Mouse (Mus musculus): ENCODE measurements around the gene Olfml3. TPM values are rescaled to one million over a fixed set of nuclear protein-coding genes. Genes with fewer than 3 reads are reported as not detected.

Gene Olfml3
- polyA plus RNA-seq, 1 experiment: 15.3 TPM

DNA sequence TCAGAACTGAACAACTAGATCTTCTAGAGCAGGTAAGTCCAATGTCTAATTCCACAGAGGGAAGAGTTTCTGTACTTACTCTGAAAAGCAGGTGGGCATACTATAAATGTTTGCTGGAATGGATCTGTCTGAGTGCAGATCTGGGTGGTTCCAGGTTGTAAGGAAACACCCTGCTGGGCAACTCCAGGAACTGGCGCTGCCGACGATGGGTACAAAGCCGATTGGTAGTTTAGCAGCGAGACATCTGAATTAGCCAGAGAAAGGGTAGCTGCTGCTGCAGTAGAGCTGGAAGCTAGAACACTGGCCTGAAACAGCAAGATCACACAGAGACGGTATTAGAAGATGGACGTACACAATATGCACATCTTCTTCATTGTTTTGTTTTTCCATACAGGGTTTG is 20.7 kb upstream of the Olfml3 start:
- Histone ChIP-seq H3K36me3 (ENCODE audit: control insufficient read depth, insufficient read depth) (peaks cover 39% of the 10 kb centered on the region), H3K4me3 (no peak overlapping the region), H3K27me3 (ENCODE audit: control insufficient read depth, insufficient read depth, insufficient read length) (no peaks in the 10 kb centered on the region), H3K4me2 (ENCODE audit: low read depth) (no peak overlapping the region), H3K79me2 (ENCODE audit: control insufficient read depth, insufficient read depth) (no peaks in the 10 kb centered on the region), H3ac (ENCODE audit: control insufficient read depth, insufficient read length) (no peak overlapping the region)
- no peak for TF ChIP-seq MYOG (IDR thresholded peaks at IDR 0.05; ENCODE audit: control insufficient read depth in 1 of 3, insufficient read depth in 1 of 3, insufficient read length in 2 of 3, low read depth in 2 of 3)
- TF ChIP-seq TCF3 (IDR thresholded peaks at IDR 0.05; ENCODE audit: insufficient read length, low read depth): no peak
- no peak for TF ChIP-seq E2F4 (IDR thresholded peaks at IDR 0.05; ENCODE audit: insufficient read depth)
- no peak for TF ChIP-seq SRF (IDR thresholded peaks at IDR 0.05; ENCODE audit: control insufficient read depth, insufficient read length, low read depth)
- TF ChIP-seq TCF12 (IDR thresholded peaks at IDR 0.05; ENCODE audit: insufficient read depth, poor library complexity, severe bottlenecking): no peak
- no peak for TF ChIP-seq POLR2AphosphoS2 (IDR thresholded peaks at IDR 0.05; ENCODE audit: insufficient read length, low read depth)

DNA sequence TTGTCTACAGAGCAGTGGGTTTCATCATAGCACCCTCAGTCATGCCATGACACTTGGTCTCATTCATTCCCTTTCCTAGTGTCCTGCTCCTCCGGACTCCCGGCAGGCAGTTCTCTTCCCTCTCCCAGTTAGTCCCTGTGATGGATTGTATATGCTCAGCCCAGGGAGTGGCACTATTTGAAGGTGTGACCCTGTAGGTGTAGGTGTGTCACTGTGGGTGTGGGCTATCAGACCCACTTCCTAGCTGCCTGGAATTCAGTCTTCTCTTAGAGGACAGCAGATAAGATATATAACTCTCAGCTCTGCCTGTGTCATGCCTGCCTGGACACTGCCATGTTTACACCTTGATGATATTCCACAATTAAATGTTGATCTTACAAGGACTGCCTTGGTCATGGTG is 19.1 kb upstream of the Olfml3 start:
- Histone ChIP-seq H3K4me2 (ENCODE audit: low read depth) (no peak overlapping the region), H3K4me3 (no peak overlapping the region), H3K36me3 (ENCODE audit: control insufficient read depth, insufficient read depth) (peaks cover 44% of the 10 kb centered on the region), H3ac (ENCODE audit: control insufficient read depth, insufficient read length) (no peak overlapping the region), H3K27me3 (ENCODE audit: control insufficient read depth, insufficient read depth, insufficient read length) (no peaks in the 10 kb centered on the region), H3K79me2 (ENCODE audit: control insufficient read depth, insufficient read depth) (no peaks in the 10 kb centered on the region)
- TF ChIP-seq REST (IDR thresholded peaks at IDR 0.05; ENCODE audit: insufficient read depth, insufficient read length) (no peak), MAX (IDR thresholded peaks at IDR 0.05; ENCODE audit: low read depth) (no peak), SRF (IDR thresholded peaks at IDR 0.05; ENCODE audit: control insufficient read depth, insufficient read length, low read depth) (no peak), TCF12 (IDR thresholded peaks at IDR 0.05; ENCODE audit: insufficient read depth, poor library complexity, severe bottlenecking) (no peak), TCF3 (IDR thresholded peaks at IDR 0.05; ENCODE audit: insufficient read length, low read depth) (no peak), POLR2A (IDR thresholded peaks at IDR 0.05; ENCODE audit: insufficient read length, low read depth) (no peak), USF1 (IDR thresholded peaks at IDR 0.05; ENCODE audit: low read depth) (no peak), MYOD1 (IDR thresholded peaks at IDR 0.05; ENCODE audit: control insufficient read depth in 1 of 3, insufficient read length in 2 of 3, low read depth in 2 of 3) (no peak), MYOG (IDR thresholded peaks at IDR 0.05; ENCODE audit: control insufficient read depth in 1 of 3, insufficient read depth in 1 of 3, insufficient read length in 2 of 3, low read depth in 2 of 3) (no peak), E2F4 (IDR thresholded peaks at IDR 0.05; ENCODE audit: insufficient read depth) (no peak)

DNA sequence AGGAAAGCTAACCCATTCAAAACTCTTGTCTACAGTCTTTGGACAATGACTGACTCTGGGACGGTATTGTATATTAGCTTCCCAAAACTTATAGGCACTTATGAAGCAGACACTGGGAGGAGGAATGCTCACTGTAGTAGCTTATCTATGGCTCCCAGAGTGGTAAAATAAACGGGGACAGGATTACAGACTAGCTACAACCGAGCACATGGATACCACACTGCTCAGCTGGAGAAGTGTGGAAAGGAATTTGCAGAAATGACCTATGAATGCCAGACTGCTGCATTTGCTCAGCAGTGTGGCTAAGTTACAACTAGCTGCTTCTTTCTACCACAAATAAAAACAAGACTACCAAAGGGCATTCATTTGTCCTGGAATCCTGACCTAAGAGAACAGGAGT is 17.6 kb upstream of the Olfml3 start:
- H3K27me3 ChIP-seq (ENCODE audit: control insufficient read depth, insufficient read depth, insufficient read length): no peaks in the 10 kb centered on the region
- TF ChIP-seq TCF3 (IDR thresholded peaks at IDR 0.05; ENCODE audit: insufficient read length, low read depth) (no peak), SRF (IDR thresholded peaks at IDR 0.05; ENCODE audit: control insufficient read depth, insufficient read length, low read depth) (no peak), POLR2A (IDR thresholded peaks at IDR 0.05; ENCODE audit: insufficient read length, low read depth) (no peak), CEBPB (IDR thresholded peaks at IDR 0.05; ENCODE audit: insufficient read depth, poor library complexity, severe bottlenecking) (no peak), POLR2AphosphoS2 (IDR thresholded peaks at IDR 0.05; ENCODE audit: insufficient read length, low read depth) (no peak), USF1 (IDR thresholded peaks at IDR 0.05; ENCODE audit: low read depth) (no peak), MAX (IDR thresholded peaks at IDR 0.05; ENCODE audit: low read depth) (no peak), MYOG (IDR thresholded peaks at IDR 0.05; ENCODE audit: control insufficient read depth in 1 of 3, insufficient read depth in 1 of 3, insufficient read length in 2 of 3, low read depth in 2 of 3) (no peak)
- H3K4me2 ChIP-seq (ENCODE audit: low read depth): no peak overlapping the region
- peaks cover 40% of the 10 kb centered on the region for H3K36me3 ChIP-seq (ENCODE audit: control insufficient read depth, insufficient read depth)
- H3ac ChIP-seq (ENCODE audit: control insufficient read depth, insufficient read length): no peak overlapping the region
- H3K4me3 ChIP-seq: no peak overlapping the region
- H3K79me2 ChIP-seq (ENCODE audit: control insufficient read depth, insufficient read depth): no peaks in the 10 kb centered on the region

DNA sequence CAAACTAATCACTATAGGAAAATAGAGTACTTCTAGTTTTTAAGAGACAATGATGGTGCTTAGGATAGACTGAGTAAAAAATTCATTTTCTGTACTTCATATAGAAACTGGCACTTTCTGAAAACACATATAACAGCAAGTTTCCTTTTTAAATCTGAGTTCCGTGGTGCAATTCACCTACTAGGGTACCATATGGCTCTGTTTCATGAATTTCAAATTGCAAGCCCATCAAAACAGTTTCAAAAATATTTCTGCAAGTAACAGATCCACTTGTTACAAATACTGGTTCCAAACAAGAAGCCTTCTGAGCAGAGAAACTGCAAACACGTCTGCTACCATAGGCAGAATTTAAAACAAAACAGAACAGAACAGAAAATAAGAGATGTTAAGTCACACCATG is 13.8 kb upstream of the Olfml3 start:
- TF ChIP-seq POLR2AphosphoS2 (IDR thresholded peaks at IDR 0.05; ENCODE audit: insufficient read length, low read depth): no peak
- TF ChIP-seq USF1 (IDR thresholded peaks at IDR 0.05; ENCODE audit: low read depth): no peak
- no peak for TF ChIP-seq POLR2A (IDR thresholded peaks at IDR 0.05; ENCODE audit: insufficient read length, low read depth)
- TF ChIP-seq MAX (IDR thresholded peaks at IDR 0.05; ENCODE audit: low read depth): no peak
- TF ChIP-seq TCF3 (IDR thresholded peaks at IDR 0.05; ENCODE audit: insufficient read length, low read depth): no peak
- TF ChIP-seq CEBPB (IDR thresholded peaks at IDR 0.05; ENCODE audit: insufficient read depth, poor library complexity, severe bottlenecking): no peak
- TF ChIP-seq E2F4 (IDR thresholded peaks at IDR 0.05; ENCODE audit: insufficient read depth): no peak
- TF ChIP-seq MYOG (IDR thresholded peaks at IDR 0.05; ENCODE audit: control insufficient read depth in 1 of 3, insufficient read depth in 1 of 3, insufficient read length in 2 of 3, low read depth in 2 of 3): no peak
- TF ChIP-seq SRF (IDR thresholded peaks at IDR 0.05; ENCODE audit: control insufficient read depth, insufficient read length, low read depth): no peak
- TF ChIP-seq MYOD1 (IDR thresholded peaks at IDR 0.05; ENCODE audit: control insufficient read depth in 1 of 3, insufficient read length in 2 of 3, low read depth in 2 of 3): no peak
- no peak for TF ChIP-seq REST (IDR thresholded peaks at IDR 0.05; ENCODE audit: insufficient read depth, insufficient read length)
- H3ac ChIP-seq (ENCODE audit: control insufficient read depth, insufficient read length): no peak overlapping the region
- no peak overlapping the region for H3K4me3 ChIP-seq
- no peaks in the 10 kb centered on the region for H3K27me3 ChIP-seq (ENCODE audit: control insufficient read depth, insufficient read depth, insufficient read length)
- peaks cover 59% of the 10 kb centered on the region for H3K36me3 ChIP-seq (ENCODE audit: control insufficient read depth, insufficient read depth)
- no peak overlapping the region for H3K4me2 ChIP-seq (ENCODE audit: low read depth)
- no peaks in the 10 kb centered on the region for H3K79me2 ChIP-seq (ENCODE audit: control insufficient read depth, insufficient read depth)

DNA sequence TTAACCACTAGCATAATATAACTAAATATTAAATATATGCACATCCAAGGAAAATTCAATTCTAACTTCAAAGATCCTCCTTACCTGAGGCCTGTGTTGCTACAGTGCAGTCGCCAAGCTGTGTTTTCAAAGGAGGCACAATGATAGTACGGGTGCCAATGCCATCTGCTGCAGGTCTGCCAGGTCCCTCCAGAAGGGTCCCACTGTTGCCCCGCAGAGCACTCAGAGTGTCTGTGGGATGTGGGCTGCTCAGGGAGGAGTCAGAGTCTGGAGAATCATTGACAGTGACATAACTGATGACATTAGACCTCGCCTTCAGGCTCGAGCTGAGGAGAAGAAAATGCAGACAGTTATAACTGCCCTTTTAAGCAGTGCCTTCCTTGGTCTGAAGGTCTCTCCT is 8.9 kb upstream of the Olfml3 start:
- Histone ChIP-seq H3ac (ENCODE audit: control insufficient read depth, insufficient read length) (no peak overlapping the region), H3K4me3 (no peak overlapping the region), H3K4me2 (ENCODE audit: low read depth) (no peak overlapping the region), H3K27me3 (ENCODE audit: control insufficient read depth, insufficient read depth, insufficient read length) (no peaks in the 10 kb centered on the region), H3K79me2 (ENCODE audit: control insufficient read depth, insufficient read depth) (no peaks in the 10 kb centered on the region), H3K36me3 (ENCODE audit: control insufficient read depth, insufficient read depth) (peaks cover 54% of the 10 kb centered on the region)
- TF ChIP-seq REST (IDR thresholded peaks at IDR 0.05; ENCODE audit: insufficient read depth, insufficient read length): no peak
- no peak for TF ChIP-seq E2F4 (IDR thresholded peaks at IDR 0.05; ENCODE audit: insufficient read depth)
- no peak for TF ChIP-seq CEBPB (IDR thresholded peaks at IDR 0.05; ENCODE audit: insufficient read depth, poor library complexity, severe bottlenecking)
- TF ChIP-seq SRF (IDR thresholded peaks at IDR 0.05; ENCODE audit: control insufficient read depth, insufficient read length, low read depth): no peak
- no peak for TF ChIP-seq TCF3 (IDR thresholded peaks at IDR 0.05; ENCODE audit: insufficient read length, low read depth)
- TF ChIP-seq POLR2AphosphoS2 (IDR thresholded peaks at IDR 0.05; ENCODE audit: insufficient read length, low read depth): no peak
- TF ChIP-seq POLR2A (IDR thresholded peaks at IDR 0.05; ENCODE audit: insufficient read length, low read depth): no peak
- no peak for TF ChIP-seq MYOG (IDR thresholded peaks at IDR 0.05; ENCODE audit: control insufficient read depth in 1 of 3, insufficient read depth in 1 of 3, insufficient read length in 2 of 3, low read depth in 2 of 3)
- no peak for TF ChIP-seq TCF12 (IDR thresholded peaks at IDR 0.05; ENCODE audit: insufficient read depth, poor library complexity, severe bottlenecking)
- TF ChIP-seq MYOD1 (IDR thresholded peaks at IDR 0.05; ENCODE audit: control insufficient read depth in 1 of 3, insufficient read length in 2 of 3, low read depth in 2 of 3): no peak
- no peak for TF ChIP-seq USF1 (IDR thresholded peaks at IDR 0.05; ENCODE audit: low read depth)
- TF ChIP-seq MAX (IDR thresholded peaks at IDR 0.05; ENCODE audit: low read depth): no peak
